Mouse (Mus musculus) liver, embryonic 14.5 days (tissue): ENCODE measurements around the gene Zfp618.

Experiments
- CTCF ChIP-seq: IDR thresholded peaks from 2 replicates; pipeline ENCODE4 v1.5.1; 2016; ENCODE audit warnings: antibody characterized with exemption, low read depth, control low read depth
- EP300 ChIP-seq: IDR thresholded peaks from 2 replicates; pipeline ENCODE4 v1.6.1; 2016; ENCODE audit warnings: antibody characterized with exemption, low read depth

DNA sequence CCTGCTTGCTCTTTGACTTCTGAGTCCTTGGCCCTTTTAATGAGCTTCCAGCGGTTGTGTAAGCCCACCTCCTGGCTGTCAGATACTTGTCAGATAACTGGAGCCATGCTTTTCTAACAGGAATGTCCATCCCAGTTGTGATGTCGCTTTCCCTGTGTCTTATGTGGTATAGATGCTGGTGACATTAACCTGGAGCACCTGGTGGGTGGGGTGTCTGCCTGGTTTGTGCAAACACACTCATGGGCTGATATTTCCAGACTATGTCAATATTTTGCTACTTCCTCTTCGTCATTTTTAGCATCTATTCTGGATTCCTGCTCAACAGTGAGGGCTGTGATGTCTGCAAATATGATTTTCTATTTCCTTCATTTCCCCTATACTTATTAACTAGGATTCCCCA lies 43.4 kb downstream of the Zfp618 start:
- no peak for TF ChIP-seq CTCF
- TF ChIP-seq EP300: no peak
